Mouse (Mus musculus): ENCODE results near the gene Cfap45. TPM values are rescaled to one million over a fixed set of nuclear protein-coding genes. Genes with fewer than 3 reads are reported as not detected.
A peak's percentile ranks its signal among the peaks of the same experiment; 100 is the strongest.

The Cfap45 gene
- polyA plus RNA-seq, 1 experiment: 1.2 TPM

DNA sequence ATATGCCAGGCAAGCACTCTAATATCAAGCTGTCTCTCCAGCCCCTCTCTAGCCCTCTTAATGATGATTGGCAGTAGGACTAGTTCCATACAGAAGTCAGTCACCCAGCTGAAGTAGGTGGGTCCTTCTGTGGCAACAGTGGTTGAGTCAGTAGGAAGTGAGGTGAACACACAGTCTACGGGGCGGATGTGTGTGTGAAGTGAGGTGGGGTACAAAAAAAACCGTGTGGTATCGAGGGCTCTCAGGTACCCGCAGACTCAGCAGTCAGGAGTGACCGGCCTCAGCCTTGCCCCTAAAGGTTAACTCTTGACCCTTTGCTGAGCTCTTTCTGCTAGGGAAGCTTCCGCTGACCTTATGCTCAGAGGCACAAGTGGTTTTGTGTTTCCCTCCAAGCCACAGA, 27.9 kb downstream of the Cfap45 start:
- no peak for TF ChIP-seq POLR2A (IDR thresholded peaks at IDR 0.05; ENCODE audit: borderline replicate concordance, low read depth, low read length)
- no peak for TF ChIP-seq CTCF (IDR thresholded peaks at IDR 0.05; ENCODE audit: low read depth, low read length)
- Histone ChIP-seq H3K4me1 (ENCODE audit: control insufficient read depth, insufficient read depth, low read length) (peaks cover 53% of the 10 kb centered on the region), H3K27ac (ENCODE audit: insufficient read depth, low read depth, low read length) (no peak overlapping the region), H3K4me3 (ENCODE audit: insufficient read depth, low read length) (no peak overlapping the region)

DNA sequence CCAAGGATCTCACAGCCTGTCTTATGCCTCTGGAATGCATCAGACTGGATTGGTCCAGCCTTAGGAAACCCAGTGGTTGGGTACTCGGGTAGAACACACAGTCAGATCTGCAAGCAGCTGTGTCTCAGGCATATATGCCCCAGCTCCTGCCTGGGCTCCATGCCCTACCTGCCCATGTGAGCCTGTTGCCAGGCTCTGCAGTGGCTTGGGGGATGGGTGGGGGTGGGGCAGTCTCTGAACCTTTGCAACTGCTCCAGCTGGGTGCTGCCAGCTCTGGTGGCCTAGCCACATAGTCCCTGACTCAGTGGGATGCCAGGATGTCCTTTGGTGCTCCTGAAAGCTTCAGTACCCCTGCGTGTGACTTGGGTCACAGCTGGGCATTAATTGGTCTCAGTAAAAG, 28.7 kb downstream of the Cfap45 start:
- TF ChIP-seq POLR2A (IDR thresholded peaks at IDR 0.05; ENCODE audit: borderline replicate concordance, low read depth, low read length) (no peak), CTCF (IDR thresholded peaks at IDR 0.05; ENCODE audit: low read depth, low read length) (no peak)
- Histone ChIP-seq H3K4me3 (ENCODE audit: insufficient read depth, low read length) (peak overlapping the region; percentile 89), H3K27ac (ENCODE audit: insufficient read depth, low read depth, low read length) (no peak overlapping the region), H3K4me1 (ENCODE audit: control insufficient read depth, insufficient read depth, low read length) (peaks cover 59% of the 10 kb centered on the region)

DNA sequence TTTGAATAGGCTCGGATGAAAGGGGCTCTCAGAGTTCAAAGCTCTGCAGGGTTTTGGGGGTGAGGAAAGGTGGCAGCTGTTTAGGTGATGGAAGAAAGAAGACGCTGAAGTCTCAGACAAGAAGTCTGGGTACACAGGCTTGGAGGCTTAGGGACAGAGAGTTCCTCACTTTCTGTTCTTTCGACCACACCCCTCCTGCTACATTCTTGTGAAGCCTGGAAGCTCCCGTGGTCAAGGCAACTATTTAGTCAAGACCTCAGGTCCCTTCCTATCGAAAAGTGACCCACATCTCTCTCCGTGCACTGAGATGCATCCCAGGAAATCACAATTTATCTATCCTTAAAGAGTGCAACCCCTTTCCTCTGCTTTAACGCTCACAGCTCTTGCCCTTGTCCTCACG, 29.1 kb downstream of the Cfap45 start:
- H3K27ac ChIP-seq (ENCODE audit: insufficient read depth, low read depth, low read length): peak overlapping the region; percentile 44; the same call in 1 of the 2 replicates
- peak overlapping the region; percentile 89 for H3K4me3 ChIP-seq (ENCODE audit: insufficient read depth, low read length)
- TF ChIP-seq POLR2A (IDR thresholded peaks at IDR 0.05; ENCODE audit: borderline replicate concordance, low read depth, low read length) (no peak), CTCF (IDR thresholded peaks at IDR 0.05; ENCODE audit: low read depth, low read length) (no peak)
- peaks cover 59% of the 10 kb centered on the region for H3K4me1 ChIP-seq (ENCODE audit: control insufficient read depth, insufficient read depth, low read length)

GRCm38 (mm10) chr1:172550551-172550951, 29.9 kb downstream of the Cfap45 start:
- Histone ChIP-seq H3K4me1 (ENCODE audit: control insufficient read depth, insufficient read depth, low read length) (peaks cover 65% of the 10 kb centered on the region), H3K27ac (ENCODE audit: insufficient read depth, low read depth, low read length) (peak overlapping the region; percentile 44), H3K4me3 (ENCODE audit: insufficient read depth, low read length) (peak overlapping the region; percentile 89)
- TF ChIP-seq CTCF (IDR thresholded peaks at IDR 0.05; ENCODE audit: low read depth, low read length): no peak
- TF ChIP-seq POLR2A (IDR thresholded peaks at IDR 0.05; ENCODE audit: borderline replicate concordance, low read depth, low read length): no peak

GRCm38 (mm10) chr1:172551009-172551408, 30.4 kb downstream of the Cfap45 start:
- Histone ChIP-seq H3K4me3 (ENCODE audit: insufficient read depth, low read length) (no peak overlapping the region), H3K27ac (ENCODE audit: insufficient read depth, low read depth, low read length) (no peak overlapping the region), H3K4me1 (ENCODE audit: control insufficient read depth, insufficient read depth, low read length) (peaks cover 64% of the 10 kb centered on the region)
- TF ChIP-seq POLR2A (IDR thresholded peaks at IDR 0.05; ENCODE audit: borderline replicate concordance, low read depth, low read length) (no peak), CTCF (IDR thresholded peaks at IDR 0.05; ENCODE audit: low read depth, low read length) (no peak)

- no peak for TF ChIP-seq CTCF (IDR thresholded peaks at IDR 0.05; ENCODE audit: low read depth, low read length)
- TF ChIP-seq POLR2A (IDR thresholded peaks at IDR 0.05; ENCODE audit: borderline replicate concordance, low read depth, low read length): no peak
- H3K27ac ChIP-seq (ENCODE audit: insufficient read depth, low read depth, low read length): peak overlapping the region; percentile 61
- H3K4me3 ChIP-seq (ENCODE audit: insufficient read depth, low read length): no peak overlapping the region
- peaks cover 52% of the 10 kb centered on the region for H3K4me1 ChIP-seq (ENCODE audit: control insufficient read depth, insufficient read depth, low read length)
Measured at GRCm38 (mm10) chr1:172552623-172553022, 32.0 kb downstream of the Cfap45 start.

- Histone ChIP-seq H3K27ac (ENCODE audit: insufficient read depth, low read depth, low read length) (no peak within 1 kb of the TSS), H3K4me1 (ENCODE audit: control insufficient read depth, insufficient read depth, low read length) (peaks cover 44% of the 10 kb centered on the region), H3K4me3 (ENCODE audit: insufficient read depth, low read length) (no peak within 1 kb of the TSS)
- TF ChIP-seq CTCF (IDR thresholded peaks at IDR 0.05; ENCODE audit: low read depth, low read length) (no peak), POLR2A (IDR thresholded peaks at IDR 0.05; ENCODE audit: borderline replicate concordance, low read depth, low read length) (no peak)
Measured at GRCm38 (mm10) chr1:172555638-172556037, 35.0 kb downstream of the Cfap45 start, which contains the start of gene Vsig8. TSS of gene Vsig8 (plus strand) at chr1:172555938.

GRCm38 (mm10) chr1:172562641-172563464, 42.3 kb downstream of the Cfap45 start:
- H3K4me1 ChIP-seq (ENCODE audit: control insufficient read depth, insufficient read depth, low read length): peaks cover 37% of the 10 kb centered on the region
- no peak overlapping the region for H3K27ac ChIP-seq (ENCODE audit: insufficient read depth, low read depth, low read length)
- no peak for TF ChIP-seq POLR2A (IDR thresholded peaks at IDR 0.05; ENCODE audit: borderline replicate concordance, low read depth, low read length)
- peak; percentile 55 for TF ChIP-seq CTCF (IDR thresholded peaks at IDR 0.05; ENCODE audit: low read depth, low read length)
- peak overlapping the region; percentile 73 for H3K4me3 ChIP-seq (ENCODE audit: insufficient read depth, low read length)

- Histone ChIP-seq H3K27ac (ENCODE audit: insufficient read depth, low read depth, low read length) (no peak overlapping the region), H3K4me3 (ENCODE audit: insufficient read depth, low read length) (peak overlapping the region; percentile 73), H3K4me1 (ENCODE audit: control insufficient read depth, insufficient read depth, low read length) (peaks cover 38% of the 10 kb centered on the region)
- no peak for TF ChIP-seq CTCF (IDR thresholded peaks at IDR 0.05; ENCODE audit: low read depth, low read length)
- no peak for TF ChIP-seq POLR2A (IDR thresholded peaks at IDR 0.05; ENCODE audit: borderline replicate concordance, low read depth, low read length)
Measured at GRCm38 (mm10) chr1:172563465-172563828, 42.8 kb downstream of the Cfap45 start.

DNA sequence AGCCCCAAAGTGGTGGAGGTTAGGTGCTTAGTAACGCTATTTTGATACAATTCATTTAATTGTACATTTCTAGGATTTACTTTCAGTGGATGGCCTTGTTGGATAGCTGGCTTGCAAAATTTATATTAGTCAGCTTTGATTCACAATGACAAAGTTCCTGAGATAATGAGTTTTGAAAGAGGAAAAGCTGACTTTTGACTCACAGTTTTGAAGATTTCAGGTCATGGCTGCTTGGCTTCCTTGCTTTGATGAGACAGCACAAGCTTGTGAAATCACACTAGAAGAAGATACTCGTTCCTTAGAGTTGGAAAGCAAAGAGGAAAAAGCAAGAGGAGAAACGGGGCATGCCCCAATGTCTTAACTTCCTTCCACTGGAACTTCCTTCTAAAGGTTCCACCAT, 45.5 kb downstream of the Cfap45 start:
- Histone ChIP-seq H3K4me3 (ENCODE audit: insufficient read depth, low read length) (no peak overlapping the region), H3K27ac (ENCODE audit: insufficient read depth, low read depth, low read length) (peak overlapping the region; percentile 70), H3K4me1 (ENCODE audit: control insufficient read depth, insufficient read depth, low read length) (peaks cover 38% of the 10 kb centered on the region)
- TF ChIP-seq CTCF (IDR thresholded peaks at IDR 0.05; ENCODE audit: low read depth, low read length): no peak
- TF ChIP-seq POLR2A (IDR thresholded peaks at IDR 0.05; ENCODE audit: borderline replicate concordance, low read depth, low read length): no peak
